Mouse (Mus musculus) erythroblast, embryonic 14.5 days (primary cell): ENCODE data around the gene Gtsf1.

Experiments
- GATA1 ChIP-seq: IDR thresholded peaks from 2 replicates; pipeline ENCODE4 v1.6.1; 2012; ENCODE audit warnings: low read length, inconsistent platforms, mixed read lengths
- TAL1 ChIP-seq: IDR thresholded peaks from 3 replicates; pipeline ENCODE4 v1.6.1; 2012; ENCODE audit warnings: low read length, inconsistent platforms, mixed read lengths

DNA sequence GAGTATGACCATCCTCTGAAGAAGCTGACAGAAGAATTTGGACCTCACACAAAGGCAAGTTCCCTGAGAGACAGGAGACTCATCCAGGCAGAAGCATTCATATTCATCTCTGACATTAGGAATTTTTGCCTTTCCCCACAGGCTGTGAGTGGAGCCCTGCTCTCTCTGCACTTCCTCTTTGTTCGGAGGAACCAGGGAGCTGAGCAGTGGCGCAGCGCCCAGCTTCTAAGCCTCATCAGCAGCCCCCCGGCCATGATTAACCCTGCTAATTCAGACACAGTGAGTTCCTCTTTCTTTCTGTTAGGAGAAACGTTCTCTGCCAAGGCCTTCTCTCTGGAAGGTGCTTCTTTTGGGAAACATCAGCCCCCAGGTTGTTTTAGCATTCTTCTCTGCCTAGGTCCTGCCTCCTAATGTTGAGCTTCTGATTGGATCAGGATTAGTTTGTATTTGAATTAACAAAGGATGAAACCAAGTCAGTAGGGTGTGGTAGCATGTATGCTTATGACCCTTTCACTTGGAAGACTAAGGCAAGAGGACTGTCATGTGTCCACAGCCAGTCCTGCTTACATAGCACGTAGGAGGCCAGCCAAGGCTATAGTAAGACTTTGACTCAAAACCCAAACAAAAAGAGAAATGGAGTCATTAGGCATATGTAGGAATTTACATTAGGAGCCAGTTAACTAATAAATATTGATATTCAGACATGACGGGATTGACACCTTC lies 32.4 kb upstream of the Gtsf1 start:
- TF ChIP-seq GATA1 (no peak), TAL1 (no peak)
